Mouse (Mus musculus) forebrain, embryonic 10.5 days (tissue): Measurements from ENCODE around the gene Gm8660. TPM values are rescaled to one million over a fixed set of nuclear protein-coding genes. Genes with fewer than 3 reads are reported as not detected.
"Not testable (repeated sequence)": the region's sequence is repeated elsewhere in the genome, so short reads cannot be mapped to it uniquely, and the experiment has no call there.

Experiments
- DNase-seq: peaks from one replicate; pipeline ENCODE4 v3.0.0-alpha.2; 2017; ENCODE audit warnings: low spot score; ENCODE audit errors: extremely low spot score
- H3K27ac ChIP-seq: fragments of 300-500 bp; sonication (generic); 2 replicates; pipeline ENCODE4 v1.5.1; 2016; ENCODE audit warnings: mild to moderate bottlenecking
- H3K27me3 ChIP-seq: fragments of 300-500 bp; sonication (generic); 2 replicates; pipeline ENCODE4 v1.6.1; 2016; ENCODE audit warnings: mild to moderate bottlenecking; ENCODE audit not compliant: poor library complexity, severe bottlenecking
- H3K36me3 ChIP-seq: fragments of 300-500 bp; sonication (generic); replicated peaks from 2 replicates; pipeline ENCODE4 v1.6.1; 2016; ENCODE audit warnings: mild to moderate bottlenecking, moderate library complexity
- H3K4me1 ChIP-seq: fragments of 300-500 bp; sonication (generic); 2 replicates; pipeline ENCODE4 v1.6.1; 2016
- H3K4me3 ChIP-seq: fragments of 300-500 bp; sonication (generic); 2 replicates; pipeline ENCODE4 v1.5.1; 2016; ENCODE audit warnings: mild to moderate bottlenecking, moderate library complexity
- H3K9me3 ChIP-seq: fragments of 300-500 bp; sonication (generic); 2 replicates; pipeline ENCODE4 v1.6.1; 2016; ENCODE audit warnings: mild to moderate bottlenecking, moderate library complexity
- WGBS: fragments of 180-500 bp; shearing (Covaris S2); methylation state at CpG from one replicate; pipeline ENCODE4 v1.1.7; 2016; 5-methylcytosine and 5-hydroxymethylcytosine counted together
- polyA plus RNA-seq: library from polyadenylated mRNA; unstranded; fragments of >200 nt; fragmentation: Nextera tagmentation; extraction: Ambion mirVana; gene quantifications from 2 replicates; pipeline ENCODE4 v1.2.1, GENCODE M21; 2016

Gene Gm8660
- polyA plus RNA-seq: not detected in 2 replicates

DNA sequence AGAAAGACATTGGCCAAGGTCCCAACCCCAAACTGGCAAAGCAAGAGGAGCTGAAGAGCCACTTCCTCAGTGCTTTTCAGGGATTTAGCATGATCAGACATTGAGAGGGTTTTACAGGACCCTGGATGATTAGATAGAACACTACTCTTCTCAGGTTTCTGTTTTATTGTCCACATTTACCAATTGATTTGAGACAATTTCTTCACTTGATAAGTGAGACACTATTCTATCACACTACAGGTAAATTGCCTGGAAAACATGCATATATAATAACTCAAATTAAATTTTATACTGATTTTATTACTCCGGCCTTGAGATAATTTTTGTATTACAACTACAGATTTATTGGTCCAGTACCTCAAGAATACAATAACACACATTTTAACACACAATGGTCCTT is at the start of gene Gm8660:
Gm8660 (minus strand) TSS at position 101 of the 400 bp plus-strand sequence.
- not testable (repeated sequence) for H3K36me3 ChIP-seq, DNase-seq, H3K27ac ChIP-seq, H3K4me3 ChIP-seq, H3K27me3 ChIP-seq, H3K4me1 ChIP-seq, H3K9me3 ChIP-seq
- no CpG with 5 or more reads among the region's 1 CpGs for WGBS

DNA sequence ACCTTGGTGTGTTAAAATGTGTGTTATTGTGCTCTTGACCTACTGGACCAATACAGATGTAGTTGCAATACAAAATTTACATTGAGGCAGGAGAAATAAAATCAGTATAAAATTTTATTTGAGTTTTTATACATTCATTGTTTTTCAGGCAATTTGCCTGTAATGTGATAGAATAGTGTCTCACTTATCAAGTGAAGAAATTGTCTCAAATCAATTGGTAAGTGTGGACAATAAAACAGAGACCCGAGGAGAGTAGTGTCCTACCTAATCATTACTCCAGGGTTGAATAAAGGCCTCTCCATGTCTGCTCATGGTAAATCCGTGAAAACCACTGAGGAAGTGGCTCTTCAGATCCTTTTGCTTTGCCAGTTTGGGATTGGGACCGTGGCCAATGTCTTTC is 42.4 kb upstream of the Gm8660 start, which contains the start of gene Vmn1r148:
Vmn1r148 (plus strand) TSS at position 301 of the 400 bp plus-strand sequence.
- not testable (repeated sequence) for H3K9me3 ChIP-seq, DNase-seq, H3K4me3 ChIP-seq, H3K27ac ChIP-seq, H3K27me3 ChIP-seq, H3K4me1 ChIP-seq, H3K36me3 ChIP-seq
- no CpG with 5 or more reads among the region's 3 CpGs for WGBS

DNA sequence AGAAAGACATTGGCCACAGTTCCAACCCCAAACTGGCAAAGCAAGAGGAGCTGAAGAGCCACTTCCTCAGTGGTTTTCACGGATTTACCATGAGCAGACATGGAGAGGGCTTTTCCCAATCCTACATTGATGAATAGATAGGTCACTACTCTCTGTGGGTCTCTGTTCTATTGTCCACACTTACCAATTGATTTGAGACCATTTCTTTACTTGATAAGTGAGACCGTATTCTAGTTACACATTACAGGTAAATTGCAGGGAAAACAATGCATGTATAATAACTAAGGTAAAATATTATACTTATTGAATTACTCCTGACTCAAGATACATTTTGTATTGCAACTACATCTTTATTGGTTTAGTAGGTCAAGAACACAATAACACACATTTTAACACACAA is 41.2 kb downstream of the Gm8660 start, which contains the start of gene Gm4187:
Gm4187 (minus strand) TSS at position 101 of the 400 bp plus-strand sequence.
- H3K4me1 ChIP-seq, DNase-seq: not testable (repeated sequence)
- WGBS: no CpG with 5 or more reads among the region's 2 CpGs

More for the DNA sequence above, 41.2 kb downstream of the Gm8660 start, which contains the start of gene Gm4187:
- not testable (repeated sequence) for H3K36me3 ChIP-seq, H3K4me3 ChIP-seq, H3K9me3 ChIP-seq, H3K27me3 ChIP-seq, H3K27ac ChIP-seq

Other genes starting within 250 kb of the Gm8660 start
- not detected in 2 replicates for gene Gm10666, start 236.3 kb downstream of the Gm8660 start, polyA plus RNA-seq
- gene Vmn1r142, start 207.0 kb downstream of the Gm8660 start, polyA plus RNA-seq: not detected in 2 replicates
- not detected in 2 replicates for gene Vmn1r143, start 181.7 kb downstream of the Gm8660 start, polyA plus RNA-seq
- not detected in 2 replicates for gene Gm8653, start 169.8 kb downstream of the Gm8660 start, polyA plus RNA-seq
- gene Gm8453, start 141.6 kb downstream of the Gm8660 start, polyA plus RNA-seq: not detected in 2 replicates
- gene Gm4187, start 41.3 kb downstream of the Gm8660 start, polyA plus RNA-seq: not detected in 2 replicates
- not detected in 2 replicates for gene Vmn1r148, start 42.5 kb upstream of the Gm8660 start, polyA plus RNA-seq
- gene Vmn1r149, start 67.2 kb upstream of the Gm8660 start, polyA plus RNA-seq: not detected in 2 replicates
- not detected in 2 replicates for gene Gm10665, start 93.0 kb upstream of the Gm8660 start, polyA plus RNA-seq
- not detected in 2 replicates for gene Vmn1r151, start 128.6 kb upstream of the Gm8660 start, polyA plus RNA-seq
- gene Vmn1r152, start 151.9 kb upstream of the Gm8660 start, polyA plus RNA-seq: not detected in 2 replicates
- gene Gm8677, start 163.8 kb upstream of the Gm8660 start, polyA plus RNA-seq: not detected in 2 replicates
- gene Gm4201, start 194.3 kb upstream of the Gm8660 start, polyA plus RNA-seq: not detected in 2 replicates
- gene Gm4565, start 217.1 kb upstream of the Gm8660 start, polyA plus RNA-seq: not detected in 2 replicates